Mouse (Mus musculus): ENCODE data around the gene Rnf32. TPM values are rescaled to one million over a fixed set of nuclear protein-coding genes. Genes with fewer than 3 reads are reported as not detected.

Gene Rnf32
- total and polyA plus RNA-seq, 2 experiments from 2014 or later = 12.5 to 13.6 TPM

DNA sequence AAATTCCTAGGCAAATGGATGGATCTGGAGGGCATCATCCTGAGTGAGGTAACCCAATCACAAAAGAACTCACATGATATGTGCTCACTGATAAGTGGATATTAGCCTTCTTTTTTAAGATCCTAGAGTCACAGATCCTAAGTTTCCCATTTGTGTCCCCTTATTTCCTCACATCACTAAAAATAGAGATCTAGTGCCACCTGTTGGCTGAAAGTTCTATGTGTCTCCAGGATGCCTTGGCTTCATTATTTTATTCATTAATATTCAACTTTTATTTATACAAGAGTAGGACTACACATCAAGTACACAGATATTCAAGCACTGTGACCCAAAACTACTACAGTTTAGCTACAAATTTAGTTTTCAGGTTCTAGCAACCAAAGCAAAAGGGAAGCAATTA lies 79.0 kb downstream of the Rnf32 start:
- H3K36me3 ChIP-seq (ENCODE audit: insufficient read depth, low read length) = no peaks in the 10 kb centered on the region
- no peaks in the 10 kb centered on the region for H3K27me3 ChIP-seq (ENCODE audit: insufficient read depth, low read length)
- H3K9ac ChIP-seq (replicated peaks; ENCODE audit: low read length, poor library complexity, severe bottlenecking) = no peak overlapping the region
- H3K27ac ChIP-seq (ENCODE audit: low read depth, low read length) = no peak overlapping the region
- no peak for ATAC-seq (ENCODE audit: low FRiP score)
- peak; percentile 31 for DNase-seq (ENCODE audit: low spot score)
- TF ChIP-seq CTCF (IDR thresholded peaks at IDR 0.05) = peak; percentile 57
- H3K4me3 ChIP-seq (ENCODE audit: low read depth, low read length) = no peak overlapping the region
- H3K4me1 ChIP-seq (ENCODE audit: insufficient read depth, low read length) = no peaks in the 10 kb centered on the region
- H3K9me3 ChIP-seq (ENCODE audit: low read length) = no peaks in the 10 kb centered on the region
- no peak overlapping the region for H3K4me2 ChIP-seq (ENCODE audit: low read depth, low read length, poor library complexity, severe bottlenecking)

Other genes starting within 250 kb of the Rnf32 start
- 32.3 and 39.5 TPM in 2 replicates for gene Lmbr1, start 182.4 kb downstream of the Rnf32 start, total RNA-seq (2014; rRNA removed)
- 44.0 and 45.4 TPM in 2 replicates for gene Lmbr1, start 182.4 kb downstream of the Rnf32 start, polyA plus RNA-seq (2015; fragmentation: Nextera tagmentation; extraction: Ambion mirVana)
- 11.4 and 13.6 TPM in 2 replicates for gene Nom1, start 238.7 kb downstream of the Rnf32 start, total RNA-seq (2014; rRNA removed)
- gene Nom1, start 238.7 kb downstream of the Rnf32 start, polyA plus RNA-seq (2015; fragmentation: Nextera tagmentation; extraction: Ambion mirVana) = 12.5 and 12.6 TPM in 2 replicates

All from midbrain, postnatal 0 days (tissue).